Mouse (Mus musculus): ENCODE data around the gene Zfp652. TPM values are rescaled to one million over a fixed set of nuclear protein-coding genes. Genes with fewer than 3 reads are reported as not detected.

The Zfp652 gene
- polyA plus RNA-seq, 1 experiment, result 34.1 TPM

- Histone ChIP-seq H3K4me1 (replicated peaks; ENCODE audit: control insufficient read depth, insufficient read depth, low read length) (0 out of 2 replicates have a peak, but pooled peaks cover 2% of the 10 kb centered on the region), H3K4me3 (ENCODE audit: control insufficient read depth, insufficient read depth, low read length) (no peak overlapping the region), H3K27me3 (ENCODE audit: control insufficient read depth, insufficient read depth, low read length) (no peaks in the 10 kb centered on the region), H3K36me3 (ENCODE audit: control insufficient read depth, insufficient read depth, low read length) (no peaks in the 10 kb centered on the region), H3K27ac (ENCODE audit: control insufficient read depth, insufficient read depth, low read length) (no peak overlapping the region)
- WGBS, result 70% methylated on average over 12 of the region's 12 CpGs
- TF ChIP-seq CTCF (IDR thresholded peaks at IDR 0.05; ENCODE audit: borderline replicate concordance, control insufficient read depth, extremely low read depth, insufficient read depth, low read length, poor library complexity) (no peak), POLR2A (IDR thresholded peaks at IDR 0.05; ENCODE audit: control insufficient read depth, extremely low read depth, insufficient read depth, low read length, poor library complexity) (no peak)
- DNase-seq, result no peak
Measured at GRCm38 (mm10) chr11:95728916-95729907, 16.7 kb downstream of the Zfp652 start.

- WGBS, result 78% methylated on average over 2 of the region's 2 CpGs
- TF ChIP-seq POLR2A (IDR thresholded peaks at IDR 0.05; ENCODE audit: control insufficient read depth, extremely low read depth, insufficient read depth, low read length, poor library complexity), result no peak
- no peak for TF ChIP-seq CTCF (IDR thresholded peaks at IDR 0.05; ENCODE audit: borderline replicate concordance, control insufficient read depth, extremely low read depth, insufficient read depth, low read length, poor library complexity)
- no peaks in the 10 kb centered on the region for H3K36me3 ChIP-seq (ENCODE audit: control insufficient read depth, insufficient read depth, low read length)
Measured at GRCm38 (mm10) chr11:95734485-95734884, 22.0 kb downstream of the Zfp652 start.

GRCm38 (mm10) chr11:95737811-95738210 lies 25.3 kb downstream of the Zfp652 start:
- no peak overlapping the region for H3K4me3 ChIP-seq (ENCODE audit: control insufficient read depth, insufficient read depth, low read length)
- TF ChIP-seq CTCF (IDR thresholded peaks at IDR 0.05; ENCODE audit: borderline replicate concordance, control insufficient read depth, extremely low read depth, insufficient read depth, low read length, poor library complexity) (no peak), POLR2A (IDR thresholded peaks at IDR 0.05; ENCODE audit: control insufficient read depth, extremely low read depth, insufficient read depth, low read length, poor library complexity) (no peak)
- H3K36me3 ChIP-seq (ENCODE audit: control insufficient read depth, insufficient read depth, low read length), result no peaks in the 10 kb centered on the region
- H3K4me1 ChIP-seq (replicated peaks; ENCODE audit: control insufficient read depth, insufficient read depth, low read length), result peaks cover 3% of the 10 kb centered on the region
- no peaks in the 10 kb centered on the region for H3K27me3 ChIP-seq (ENCODE audit: control insufficient read depth, insufficient read depth, low read length)
- DNase-seq, result no peak
- H3K27ac ChIP-seq (ENCODE audit: control insufficient read depth, insufficient read depth, low read length), result no peak overlapping the region
- WGBS, result 15% methylated on average over 3 of the region's 3 CpGs

More at GRCm38 (mm10) chr11:95734485-95734884, 22.0 kb downstream of the Zfp652 start:
- H3K27ac ChIP-seq (ENCODE audit: control insufficient read depth, insufficient read depth, low read length), result no peak overlapping the region
- H3K4me3 ChIP-seq (ENCODE audit: control insufficient read depth, insufficient read depth, low read length), result no peak overlapping the region
- H3K4me1 ChIP-seq (replicated peaks; ENCODE audit: control insufficient read depth, insufficient read depth, low read length), result peaks cover 3% of the 10 kb centered on the region
- no peaks in the 10 kb centered on the region for H3K27me3 ChIP-seq (ENCODE audit: control insufficient read depth, insufficient read depth, low read length)
- no peak for DNase-seq

GRCm38 (mm10) chr11:95744521-95744920 lies 32.0 kb downstream of the Zfp652 start:
- WGBS, result 95% methylated on average over 2 of the region's 2 CpGs
- no peak for DNase-seq
- no peak overlapping the region for H3K27ac ChIP-seq (ENCODE audit: control insufficient read depth, insufficient read depth, low read length)
- H3K4me1 ChIP-seq (replicated peaks; ENCODE audit: control insufficient read depth, insufficient read depth, low read length), result 0 out of 2 replicates have a peak, but pooled peaks cover 2% of the 10 kb centered on the region
- H3K36me3 ChIP-seq (ENCODE audit: control insufficient read depth, insufficient read depth, low read length), result peaks cover 5% of the 10 kb centered on the region; the same call in 1 of the 2 replicates
- no peak overlapping the region for H3K4me3 ChIP-seq (ENCODE audit: control insufficient read depth, insufficient read depth, low read length)
- no peak for TF ChIP-seq POLR2A (IDR thresholded peaks at IDR 0.05; ENCODE audit: control insufficient read depth, extremely low read depth, insufficient read depth, low read length, poor library complexity)
- no peak for TF ChIP-seq CTCF (IDR thresholded peaks at IDR 0.05; ENCODE audit: borderline replicate concordance, control insufficient read depth, extremely low read depth, insufficient read depth, low read length, poor library complexity)
- H3K27me3 ChIP-seq (ENCODE audit: control insufficient read depth, insufficient read depth, low read length), result no peaks in the 10 kb centered on the region

- Histone ChIP-seq H3K4me1 (replicated peaks; ENCODE audit: control insufficient read depth, insufficient read depth, low read length) (0 out of 2 replicates have a peak, but pooled peaks cover 2% of the 10 kb centered on the region), H3K27ac (ENCODE audit: control insufficient read depth, insufficient read depth, low read length) (no peak overlapping the region), H3K4me3 (ENCODE audit: control insufficient read depth, insufficient read depth, low read length) (no peak overlapping the region), H3K27me3 (ENCODE audit: control insufficient read depth, insufficient read depth, low read length) (no peaks in the 10 kb centered on the region), H3K36me3 (ENCODE audit: control insufficient read depth, insufficient read depth, low read length) (peaks cover 15% of the 10 kb centered on the region)
- DNase-seq, result no peak
- no peak for TF ChIP-seq POLR2A (IDR thresholded peaks at IDR 0.05; ENCODE audit: control insufficient read depth, extremely low read depth, insufficient read depth, low read length, poor library complexity)
- no peak for TF ChIP-seq CTCF (IDR thresholded peaks at IDR 0.05; ENCODE audit: borderline replicate concordance, control insufficient read depth, extremely low read depth, insufficient read depth, low read length, poor library complexity)
- 82% methylated on average over 4 of the region's 4 CpGs for WGBS
Measured at GRCm38 (mm10) chr11:95746821-95747220, 34.3 kb downstream of the Zfp652 start.

GRCm38 (mm10) chr11:95748331-95748730 lies 35.9 kb downstream of the Zfp652 start:
- H3K4me1 ChIP-seq (replicated peaks; ENCODE audit: control insufficient read depth, insufficient read depth, low read length), result 0 out of 2 replicates have a peak, but pooled peaks cover 2% of the 10 kb centered on the region
- TF ChIP-seq POLR2A (IDR thresholded peaks at IDR 0.05; ENCODE audit: control insufficient read depth, extremely low read depth, insufficient read depth, low read length, poor library complexity), result no peak
- no peak for TF ChIP-seq CTCF (IDR thresholded peaks at IDR 0.05; ENCODE audit: borderline replicate concordance, control insufficient read depth, extremely low read depth, insufficient read depth, low read length, poor library complexity)
- 26% methylated on average over 5 of the region's 5 CpGs for WGBS

More at GRCm38 (mm10) chr11:95748331-95748730, 35.9 kb downstream of the Zfp652 start:
- Histone ChIP-seq H3K27ac (ENCODE audit: control insufficient read depth, insufficient read depth, low read length) (no peak overlapping the region), H3K4me3 (ENCODE audit: control insufficient read depth, insufficient read depth, low read length) (no peak overlapping the region), H3K36me3 (ENCODE audit: control insufficient read depth, insufficient read depth, low read length) (peaks cover 25% of the 10 kb centered on the region), H3K27me3 (ENCODE audit: control insufficient read depth, insufficient read depth, low read length) (no peaks in the 10 kb centered on the region)
- DNase-seq, result no peak

Measured in thymus, adult 2 months (tissue).